Mouse (Mus musculus) neural tube, embryonic 15.5 days (tissue): Measurements from ENCODE around the gene Ubxn10. TPM values are rescaled to one million over a fixed set of nuclear protein-coding genes. Genes with fewer than 3 reads are reported as not detected.
A peak's percentile ranks its signal among the peaks of the same experiment; 100 is the strongest.

Experiments
- ATAC-seq: fragments of 200-750 bp; cut with Nextera tagmentation; 2 replicates; pipeline ENCODE4 v1.8.0; 2017; ENCODE audit warnings: mild to moderate bottlenecking, moderate TSS enrichment, moderate library complexity; ENCODE audit not compliant: low FRiP score
- H3K27ac ChIP-seq: fragments of 300-500 bp; sonication (generic); replicated peaks from 2 replicates; pipeline ENCODE4 v1.5.1; 2015; ENCODE audit warnings: mild to moderate bottlenecking, inconsistent platforms
- H3K27me3 ChIP-seq: fragments of 300-500 bp; sonication (generic); replicated peaks from 2 replicates; pipeline ENCODE4 v1.6.1; 2015; ENCODE audit warnings: inconsistent platforms
- H3K36me3 ChIP-seq: fragments of 300-500 bp; sonication (generic); 2 replicates; pipeline ENCODE4 v1.6.1; 2015; ENCODE audit warnings: inconsistent platforms
- H3K4me1 ChIP-seq: fragments of 300-500 bp; sonication (generic); 2 replicates; pipeline ENCODE4 v1.6.1; 2015; ENCODE audit warnings: inconsistent platforms
- H3K4me2 ChIP-seq: fragments of 300-500 bp; sonication (generic); 2 replicates; pipeline ENCODE4 v1.6.1; 2015; ENCODE audit warnings: inconsistent platforms, mild to moderate bottlenecking, moderate library complexity
- H3K4me3 ChIP-seq: fragments of 300-500 bp; sonication (generic); replicated peaks from 2 replicates; pipeline ENCODE4 v1.5.1; 2015; ENCODE audit warnings: mild to moderate bottlenecking, inconsistent platforms
- H3K9ac ChIP-seq: fragments of 300-500 bp; sonication (generic); replicated peaks from 2 replicates; pipeline ENCODE4 v1.6.1; 2015; ENCODE audit warnings: mild to moderate bottlenecking, inconsistent platforms
- H3K9me3 ChIP-seq: fragments of 300-500 bp; sonication (generic); replicated peaks from 2 replicates; pipeline ENCODE4 v1.6.1; 2016; ENCODE audit warnings: inconsistent platforms
- WGBS: fragments of 180-500 bp; shearing (Covaris S2); methylation state at CpG from one replicate; pipeline ENCODE4 v1.1.7; 2015; ENCODE audit warnings: mixed read lengths; 5-methylcytosine and 5-hydroxymethylcytosine counted together
- polyA plus RNA-seq: library from polyadenylated mRNA; unstranded; fragments of >200 nt; fragmentation: Nextera tagmentation; extraction: Ambion mirVana; gene quantifications from 2 replicates; pipeline ENCODE4 v1.2.1, GENCODE M21; 2015

Gene Ubxn10
- polyA plus RNA-seq, 1 experiment from 2014 or later = 2.5 TPM

GRCm38 (mm10) chr4:138755439-138755838, 18.5 kb upstream of the Ubxn10 start:
- Histone ChIP-seq H3K9ac (no peak overlapping the region), H3K4me3 (no peak overlapping the region), H3K4me2 (no peak overlapping the region), H3K4me1 (peaks cover 21% of the 10 kb centered on the region), H3K36me3 (no peaks in the 10 kb centered on the region), H3K27ac (peak overlapping the region; percentile 48), H3K9me3 (no peaks in the 10 kb centered on the region), H3K27me3 (no peaks in the 10 kb centered on the region)
- ATAC-seq = no peak
- WGBS = 73% methylated on average over 4 of the region's 4 CpGs

- H3K27ac ChIP-seq = no peak overlapping the region
- peaks cover 21% of the 10 kb centered on the region for H3K4me1 ChIP-seq
- WGBS = 89% methylated on average over 9 of the region's 9 CpGs
- no peak overlapping the region for H3K4me3 ChIP-seq
- no peak overlapping the region for H3K9ac ChIP-seq
- H3K9me3 ChIP-seq = no peaks in the 10 kb centered on the region
- no peaks in the 10 kb centered on the region for H3K27me3 ChIP-seq
- H3K36me3 ChIP-seq = no peaks in the 10 kb centered on the region
- no peak overlapping the region for H3K4me2 ChIP-seq
- no peak for ATAC-seq
Measured at GRCm38 (mm10) chr4:138754432-138754831, 17.5 kb upstream of the Ubxn10 start.

GRCm38 (mm10) chr4:138753608-138754007, 16.6 kb upstream of the Ubxn10 start:
- no peak overlapping the region for H3K9ac ChIP-seq
- no peaks in the 10 kb centered on the region for H3K36me3 ChIP-seq
- peaks cover 25% of the 10 kb centered on the region for H3K4me1 ChIP-seq
- H3K27me3 ChIP-seq = no peaks in the 10 kb centered on the region
- H3K4me3 ChIP-seq = no peak overlapping the region
- no peak overlapping the region for H3K27ac ChIP-seq
- H3K4me2 ChIP-seq = no peak overlapping the region
- no peaks in the 10 kb centered on the region for H3K9me3 ChIP-seq
- 85% methylated on average over 3 of the region's 3 CpGs for WGBS
- no peak for ATAC-seq

GRCm38 (mm10) chr4:138752603-138753002, 15.6 kb upstream of the Ubxn10 start:
- Histone ChIP-seq H3K9me3 (no peaks in the 10 kb centered on the region), H3K9ac (no peak overlapping the region), H3K36me3 (no peaks in the 10 kb centered on the region), H3K4me1 (peaks cover 34% of the 10 kb centered on the region), H3K4me3 (no peak overlapping the region), H3K27ac (no peak overlapping the region), H3K27me3 (no peaks in the 10 kb centered on the region), H3K4me2 (no peak overlapping the region)
- 94% methylated on average over 6 of the region's 6 CpGs for WGBS
- ATAC-seq = no peak

- Histone ChIP-seq H3K4me2 (no peak overlapping the region), H3K27ac (no peak overlapping the region), H3K9me3 (no peaks in the 10 kb centered on the region), H3K27me3 (no peaks in the 10 kb centered on the region), H3K9ac (no peak overlapping the region), H3K4me3 (no peak overlapping the region), H3K36me3 (no peaks in the 10 kb centered on the region), H3K4me1 (peaks cover 16% of the 10 kb centered on the region)
- 64% methylated on average over 8 of the region's 8 CpGs for WGBS
- ATAC-seq = peak; percentile 63; the same call in 1 of the 2 replicates
Measured at GRCm38 (mm10) chr4:138748369-138749072, 11.6 kb upstream of the Ubxn10 start.

- Histone ChIP-seq H3K27ac (peak overlapping the region; percentile 41; the same call in 1 of the 2 replicates), H3K4me2 (no peak overlapping the region)
Measured at GRCm38 (mm10) chr4:138747851-138748250, 10.9 kb upstream of the Ubxn10 start.

GRCm38 (mm10) chr4:138746866-138747265, 9.9 kb upstream of the Ubxn10 start:
- no peak overlapping the region for H3K27ac ChIP-seq
- H3K4me2 ChIP-seq = no peak overlapping the region
- H3K4me3 ChIP-seq = no peak overlapping the region
- H3K27me3 ChIP-seq = no peaks in the 10 kb centered on the region
- 88% methylated on average over 9 of the region's 9 CpGs for WGBS
- H3K4me1 ChIP-seq = peaks cover 16% of the 10 kb centered on the region
- H3K9me3 ChIP-seq = no peaks in the 10 kb centered on the region
- H3K9ac ChIP-seq = no peak overlapping the region
- no peak for ATAC-seq
- H3K36me3 ChIP-seq = no peaks in the 10 kb centered on the region

More at GRCm38 (mm10) chr4:138747851-138748250, 10.9 kb upstream of the Ubxn10 start:
- Histone ChIP-seq H3K9me3 (no peaks in the 10 kb centered on the region), H3K9ac (no peak overlapping the region), H3K4me1 (peaks cover 16% of the 10 kb centered on the region), H3K36me3 (no peaks in the 10 kb centered on the region), H3K4me3 (no peak overlapping the region), H3K27me3 (no peaks in the 10 kb centered on the region)
- 51% methylated on average over 10 of the region's 10 CpGs for WGBS
- no peak for ATAC-seq

- Histone ChIP-seq H3K4me3 (no peak overlapping the region), H3K27ac (no peak overlapping the region), H3K9ac (no peak overlapping the region), H3K36me3 (no peaks in the 10 kb centered on the region), H3K4me2 (no peak overlapping the region), H3K27me3 (no peaks in the 10 kb centered on the region), H3K9me3 (no peaks in the 10 kb centered on the region), H3K4me1 (peaks cover 16% of the 10 kb centered on the region)
- WGBS = 73% methylated on average over 4 of the region's 4 CpGs
- ATAC-seq = no peak
Measured at GRCm38 (mm10) chr4:138745884-138746283, 8.9 kb upstream of the Ubxn10 start.

GRCm38 (mm10) chr4:138739136-138739851, 2.3 kb upstream of the Ubxn10 start:
- Histone ChIP-seq H3K9ac (no peak overlapping the region), H3K9me3 (no peaks in the 10 kb centered on the region), H3K27me3 (no peaks in the 10 kb centered on the region), H3K36me3 (no peaks in the 10 kb centered on the region), H3K27ac (no peak overlapping the region), H3K4me2 (no peak overlapping the region), H3K4me1 (peaks cover 11% of the 10 kb centered on the region), H3K4me3 (no peak overlapping the region)
- 0 out of 2 replicates have a peak, but pooled peaks have one; percentile 26 for ATAC-seq
- 22% methylated on average over 7 of the region's 7 CpGs for WGBS

GRCm38 (mm10) chr4:138734863-138735262, 2.1 kb downstream of the Ubxn10 start:
- Histone ChIP-seq H3K4me1 (peaks cover 11% of the 10 kb centered on the region), H3K4me3 (no peak overlapping the region), H3K4me2 (no peak overlapping the region), H3K27ac (no peak overlapping the region), H3K9ac (no peak overlapping the region), H3K27me3 (no peaks in the 10 kb centered on the region), H3K9me3 (no peaks in the 10 kb centered on the region), H3K36me3 (no peaks in the 10 kb centered on the region)
- WGBS = 95% methylated on average over 4 of the region's 4 CpGs
- no peak for ATAC-seq

GRCm38 (mm10) chr4:138734105-138734504, 2.9 kb downstream of the Ubxn10 start:
- WGBS = 68% methylated on average over 7 of the region's 7 CpGs
- H3K9ac ChIP-seq = no peak overlapping the region
- H3K27ac ChIP-seq = no peak overlapping the region
- no peak overlapping the region for H3K4me2 ChIP-seq
- no peak for ATAC-seq
- H3K4me3 ChIP-seq = no peak overlapping the region
- no peaks in the 10 kb centered on the region for H3K9me3 ChIP-seq
- peaks cover 7% of the 10 kb centered on the region for H3K4me1 ChIP-seq
- no peaks in the 10 kb centered on the region for H3K36me3 ChIP-seq
- no peaks in the 10 kb centered on the region for H3K27me3 ChIP-seq
